Mouse (Mus musculus): ENCODE data around the gene Gnmt. TPM values are rescaled to one million over a fixed set of nuclear protein-coding genes. Genes with fewer than 3 reads are reported as not detected.

Gene Gnmt
- polyA plus RNA-seq, 1 experiment, result 5.0 TPM

DNA sequence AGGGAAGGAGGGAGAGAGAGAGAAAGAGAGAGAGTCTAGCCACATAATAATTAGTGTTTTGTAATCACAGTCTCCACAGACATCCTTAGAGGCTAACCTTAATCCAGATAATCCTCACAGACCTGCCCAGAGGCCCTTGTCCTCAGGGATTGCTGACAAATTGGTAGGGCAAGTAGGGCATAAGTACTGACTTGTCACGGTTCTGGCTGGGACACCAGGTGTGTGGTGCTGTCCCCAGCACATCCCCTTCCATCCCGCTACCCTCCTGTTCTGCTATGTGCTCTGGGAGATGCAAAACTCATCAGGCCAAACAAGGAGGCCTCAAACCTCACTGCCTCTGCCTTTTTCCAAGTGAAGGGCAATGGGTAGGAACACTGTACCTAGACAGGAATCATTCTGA, 16.5 kb upstream of the Gnmt start:
- Histone ChIP-seq H3K4me1 (peaks cover 67% of the 10 kb centered on the region), H3K9me3 (no peaks in the 10 kb centered on the region), H3K36me3 (replicated peaks; ENCODE audit: low read length) (peaks cover 74% of the 10 kb centered on the region), H3K27me3 (replicated peaks) (no peaks in the 10 kb centered on the region), H3K4me3 (replicated peaks) (no peak overlapping the region)
- TF ChIP-seq FLI1 (IDR thresholded peaks at IDR 0.05; ENCODE audit: low read length), result no peak
- TF ChIP-seq GATA1 (IDR thresholded peaks at IDR 0.05; ENCODE audit: borderline replicate concordance, low read length), result no peak

DNA sequence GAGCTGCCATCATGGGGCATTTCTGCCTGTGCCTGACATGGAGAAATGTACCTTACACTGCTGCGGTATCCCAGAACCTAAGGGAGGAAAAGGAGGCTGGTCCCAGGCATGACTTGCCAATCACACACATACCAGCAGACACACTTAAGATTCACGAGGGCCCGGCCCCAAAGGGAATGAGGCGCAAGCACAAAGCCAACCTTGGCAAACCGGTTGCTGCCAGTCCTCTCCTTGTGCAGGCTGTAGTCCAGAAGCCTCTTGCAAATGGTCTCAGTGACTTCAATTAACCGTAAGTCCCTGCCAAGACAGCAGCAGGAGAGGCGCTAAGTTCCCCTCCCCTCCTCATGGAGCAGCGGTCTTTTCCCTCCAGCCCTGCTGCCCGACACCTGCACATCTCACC, 14.0 kb upstream of the Gnmt start:
- TF ChIP-seq FLI1 (IDR thresholded peaks at IDR 0.05; ENCODE audit: low read length), result no peak
- TF ChIP-seq GATA1 (IDR thresholded peaks at IDR 0.05; ENCODE audit: borderline replicate concordance, low read length), result no peak
- peaks cover 73% of the 10 kb centered on the region for H3K36me3 ChIP-seq (replicated peaks; ENCODE audit: low read length)

GRCm38 (mm10) chr17:46741305-46741704, 12.3 kb upstream of the Gnmt start:
- H3K9me3 ChIP-seq, result no peaks in the 10 kb centered on the region
- H3K27me3 ChIP-seq (replicated peaks), result no peaks in the 10 kb centered on the region
- peaks cover 72% of the 10 kb centered on the region for H3K36me3 ChIP-seq (replicated peaks; ENCODE audit: low read length)
- peaks cover 53% of the 10 kb centered on the region for H3K4me1 ChIP-seq
- no peak overlapping the region for H3K4me3 ChIP-seq (replicated peaks)
- TF ChIP-seq GATA1 (IDR thresholded peaks at IDR 0.05; ENCODE audit: borderline replicate concordance, low read length) (no peak), FLI1 (IDR thresholded peaks at IDR 0.05; ENCODE audit: low read length) (no peak)

More for the DNA sequence above, 14.0 kb upstream of the Gnmt start:
- Histone ChIP-seq H3K4me3 (replicated peaks) (no peak overlapping the region), H3K27me3 (replicated peaks) (no peaks in the 10 kb centered on the region), H3K4me1 (peaks cover 53% of the 10 kb centered on the region), H3K9me3 (no peaks in the 10 kb centered on the region)

- Histone ChIP-seq H3K36me3 (replicated peaks; ENCODE audit: low read length) (peaks cover 54% of the 10 kb centered on the region), H3K27me3 (replicated peaks) (no peaks in the 10 kb centered on the region), H3K9me3 (no peaks in the 10 kb centered on the region), H3K4me3 (replicated peaks) (no peak overlapping the region), H3K4me1 (peaks cover 24% of the 10 kb centered on the region)
- TF ChIP-seq GATA1 (IDR thresholded peaks at IDR 0.05; ENCODE audit: borderline replicate concordance, low read length) (no peak), FLI1 (IDR thresholded peaks at IDR 0.05; ENCODE audit: low read length) (no peak)
These were observed 7.2 kb upstream of the Gnmt start for GRCm38 (mm10) chr17:46736160-46736559.

DNA sequence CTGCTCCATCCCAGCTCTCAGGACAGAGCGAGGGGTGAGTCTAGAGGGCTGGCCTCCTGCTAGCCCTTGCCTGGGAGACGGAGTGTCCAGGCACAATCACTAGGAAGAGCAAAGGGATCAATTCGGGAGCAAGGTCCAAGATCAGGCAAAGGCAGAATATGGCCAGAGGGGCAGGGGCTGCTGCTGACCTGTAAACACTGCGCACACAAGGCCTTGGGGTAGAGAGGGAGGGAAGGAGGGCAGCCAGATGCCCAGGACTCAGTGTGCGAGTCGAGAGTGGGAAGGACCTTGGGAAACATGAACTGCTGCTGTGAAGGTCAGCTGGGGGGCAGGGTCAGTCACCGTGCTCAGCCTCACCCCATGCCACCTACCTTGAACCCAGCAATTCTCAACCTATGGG, 6.3 kb upstream of the Gnmt start:
- H3K27me3 ChIP-seq (replicated peaks), result no peaks in the 10 kb centered on the region
- peaks cover 52% of the 10 kb centered on the region for H3K36me3 ChIP-seq (replicated peaks; ENCODE audit: low read length)
- TF ChIP-seq GATA1 (IDR thresholded peaks at IDR 0.05; ENCODE audit: borderline replicate concordance, low read length) (no peak), FLI1 (IDR thresholded peaks at IDR 0.05; ENCODE audit: low read length) (no peak)
- no peaks in the 10 kb centered on the region for H3K9me3 ChIP-seq
- peaks cover 23% of the 10 kb centered on the region for H3K4me1 ChIP-seq
- H3K4me3 ChIP-seq (replicated peaks), result no peak overlapping the region

DNA sequence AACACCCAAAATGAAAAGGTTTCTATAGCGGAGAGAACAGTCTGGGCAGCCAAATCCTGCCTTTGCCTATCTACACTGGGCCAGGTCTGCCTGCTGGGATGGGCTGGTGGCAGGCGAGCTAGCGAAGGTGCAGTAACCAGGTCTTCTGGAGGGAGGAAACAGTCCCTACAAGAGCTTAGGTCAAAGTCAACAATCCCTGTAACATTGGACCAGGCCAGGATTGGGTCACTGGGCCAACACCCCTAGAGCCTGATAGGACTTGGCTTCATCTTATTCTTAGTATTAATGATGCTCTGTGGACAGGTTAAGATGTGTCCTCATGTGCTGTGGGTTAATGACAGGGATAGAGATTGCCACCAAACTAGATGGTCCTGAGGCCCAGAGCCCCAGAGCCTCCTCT, 5.1 kb upstream of the Gnmt start:
- Histone ChIP-seq H3K9me3 (no peaks in the 10 kb centered on the region), H3K27me3 (replicated peaks) (peaks cover under 1% of the 10 kb centered on the region), H3K4me3 (replicated peaks) (no peak overlapping the region), H3K4me1 (peaks cover 27% of the 10 kb centered on the region), H3K36me3 (replicated peaks; ENCODE audit: low read length) (peaks cover 52% of the 10 kb centered on the region)
- no peak for TF ChIP-seq GATA1 (IDR thresholded peaks at IDR 0.05; ENCODE audit: borderline replicate concordance, low read length)
- TF ChIP-seq FLI1 (IDR thresholded peaks at IDR 0.05; ENCODE audit: low read length), result no peak

- Histone ChIP-seq H3K27me3 (replicated peaks) (peaks cover 6% of the 10 kb centered on the region), H3K4me1 (peaks cover 27% of the 10 kb centered on the region), H3K9me3 (no peaks in the 10 kb centered on the region), H3K36me3 (replicated peaks; ENCODE audit: low read length) (peaks cover 33% of the 10 kb centered on the region), H3K4me3 (replicated peaks) (no peak overlapping the region)
- TF ChIP-seq GATA1 (IDR thresholded peaks at IDR 0.05; ENCODE audit: borderline replicate concordance, low read length) (no peak), FLI1 (IDR thresholded peaks at IDR 0.05; ENCODE audit: low read length) (no peak)
These were observed 472 bp downstream of the Gnmt start for GRCm38 (mm10) chr17:46728496-46728895.

GRCm38 (mm10) chr17:46728021-46728420, 947 bp downstream of the Gnmt start:
- TF ChIP-seq GATA1 (IDR thresholded peaks at IDR 0.05; ENCODE audit: borderline replicate concordance, low read length), result no peak
- TF ChIP-seq FLI1 (IDR thresholded peaks at IDR 0.05; ENCODE audit: low read length), result no peak

GRCm38 (mm10) chr17:46727271-46727670, 1.7 kb downstream of the Gnmt start:
- H3K4me1 ChIP-seq, result peaks cover 27% of the 10 kb centered on the region
- TF ChIP-seq GATA1 (IDR thresholded peaks at IDR 0.05; ENCODE audit: borderline replicate concordance, low read length), result no peak
- TF ChIP-seq FLI1 (IDR thresholded peaks at IDR 0.05; ENCODE audit: low read length), result no peak
- H3K27me3 ChIP-seq (replicated peaks), result peaks cover 6% of the 10 kb centered on the region
- H3K36me3 ChIP-seq (replicated peaks; ENCODE audit: low read length), result peaks cover 42% of the 10 kb centered on the region
- no peak overlapping the region for H3K4me3 ChIP-seq (replicated peaks)
- H3K9me3 ChIP-seq, result no peaks in the 10 kb centered on the region

More at GRCm38 (mm10) chr17:46728021-46728420, 947 bp downstream of the Gnmt start:
- no peaks in the 10 kb centered on the region for H3K9me3 ChIP-seq
- peaks cover 26% of the 10 kb centered on the region for H3K4me1 ChIP-seq
- no peak overlapping the region for H3K4me3 ChIP-seq (replicated peaks)
- peaks cover 6% of the 10 kb centered on the region for H3K27me3 ChIP-seq (replicated peaks)
- peaks cover 36% of the 10 kb centered on the region for H3K36me3 ChIP-seq (replicated peaks; ENCODE audit: low read length)

GRCm38 (mm10) chr17:46725731-46726645, 3.0 kb downstream of the Gnmt start:
- Histone ChIP-seq H3K36me3 (replicated peaks; ENCODE audit: low read length) (peaks cover 55% of the 10 kb centered on the region), H3K4me3 (replicated peaks) (no peak overlapping the region), H3K4me1 (peaks cover 31% of the 10 kb centered on the region), H3K9me3 (no peaks in the 10 kb centered on the region), H3K27me3 (replicated peaks) (peaks cover 6% of the 10 kb centered on the region)
- TF ChIP-seq FLI1 (IDR thresholded peaks at IDR 0.05; ENCODE audit: low read length) (no peak), GATA1 (IDR thresholded peaks at IDR 0.05; ENCODE audit: borderline replicate concordance, low read length) (no peak)
